9 mouse cellular contexts compared by ENCODE assay signal in the genomic region with DNA sequence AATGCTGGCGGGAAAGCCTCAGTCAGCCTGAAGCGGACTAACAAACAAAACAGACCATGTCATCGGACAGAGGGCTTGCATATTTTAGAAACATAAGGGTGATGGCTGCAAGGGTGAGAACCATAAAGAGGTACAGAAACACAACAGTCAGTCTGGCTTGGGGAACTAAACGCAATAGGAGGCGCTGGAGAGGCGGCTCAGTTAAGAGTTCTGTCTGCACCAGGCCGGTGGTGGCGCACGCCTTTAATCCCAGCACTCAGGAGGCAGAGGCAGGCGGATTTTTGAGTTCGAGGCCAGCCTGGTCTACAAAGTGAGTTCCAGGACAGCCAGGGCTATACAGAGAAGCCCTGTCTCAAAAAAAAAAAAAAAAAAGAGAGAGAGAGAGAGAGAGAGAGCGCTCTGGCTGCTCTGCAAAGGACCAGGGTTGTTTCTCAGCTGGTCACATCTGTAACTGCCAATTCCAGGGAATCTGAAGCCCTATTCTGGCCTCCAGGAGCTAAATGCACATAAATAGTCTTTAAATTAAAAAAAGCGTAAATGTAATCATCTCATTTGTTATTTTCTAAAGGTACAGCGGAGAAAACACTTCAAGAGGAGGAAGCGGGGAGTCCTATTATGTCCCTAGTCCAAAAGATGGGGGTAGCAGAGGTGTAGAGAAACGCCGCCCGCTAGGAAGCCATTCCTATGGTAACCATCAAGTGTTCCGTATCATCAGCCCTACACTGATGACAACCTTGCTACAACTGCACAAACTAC. TPM values are rescaled to one million over a fixed set of nuclear protein-coding genes. Genes with fewer than 3 reads are reported as not detected.
A peak's percentile ranks its signal among the peaks of the same experiment; 100 is the strongest.
DNase-seq lines count a peak whose midpoint lies in the region; ATAC-seq and TF ChIP-seq lines count a peak whose summit lies in the region.
"Had no signal": no experiment of that assay in that cellular context is flagged by ENCODE, and none has a peak within 500 bp of the region (broad histone marks: within the 10 kb centered on the region; RNA-seq: fewer than 3 reads in every experiment).

No protein-coding gene starts in this region.

- H3K27ac ChIP-seq in spleen, adult 2 months (ENCODE audit: insufficient read depth, low read length), result no peak overlapping the region
- H3K27ac ChIP-seq in intestine, embryonic 15.5 days, result peak overlapping the region; percentile 75; the same call in 1 of the 2 replicates

- H3ac ChIP-seq in myocyte (ENCODE audit: control insufficient read depth, insufficient read length), result peak overlapping the region; percentile 39

- H3K4me2 ChIP-seq in intestine, embryonic 15.5 days (replicated peaks), result peak overlapping the region; percentile 84
- peak overlapping the region; percentile 70 for H3K4me2 ChIP-seq in myocyte (ENCODE audit: low read depth)

- H3K4me1 ChIP-seq in spleen, adult 2 months (ENCODE audit: control insufficient read depth, insufficient read depth, insufficient read length), result peaks cover 2% of the 10 kb centered on the region; the same call in 1 of the 2 replicates
- peaks cover 22% of the 10 kb centered on the region for H3K4me1 ChIP-seq in intestine, embryonic 15.5 days (replicated peaks)

- ATAC-seq in intestine, embryonic 15.5 days, result no peak

- no peaks in the 10 kb centered on the region for H3K27me3 ChIP-seq in spleen, adult 2 months (ENCODE audit: control insufficient read depth, insufficient read depth, low read length)
- no peaks in the 10 kb centered on the region for H3K27me3 ChIP-seq in intestine, embryonic 15.5 days (replicated peaks)
- no peaks in the 10 kb centered on the region for H3K27me3 ChIP-seq in myocyte (ENCODE audit: control insufficient read depth, insufficient read depth, insufficient read length)

- H3K36me3 ChIP-seq in spleen, adult 2 months (ENCODE audit: control insufficient read depth, insufficient read depth, low read length), result peaks cover 11% of the 10 kb centered on the region
- peaks cover 31% of the 10 kb centered on the region for H3K36me3 ChIP-seq in intestine, embryonic 15.5 days
- peaks cover 17% of the 10 kb centered on the region for H3K36me3 ChIP-seq in myocyte (ENCODE audit: control insufficient read depth, insufficient read depth)

- H3K9me3 ChIP-seq in intestine, embryonic 15.5 days, result no peaks in the 10 kb centered on the region

- TF ChIP-seq POLR2A in spleen, adult 2 months (IDR thresholded peaks at IDR 0.05; ENCODE audit: low read depth, low read length), result no peak
- no peak for TF ChIP-seq POLR2A in myocyte (IDR thresholded peaks at IDR 0.05; ENCODE audit: insufficient read length, low read depth)

- H3K9ac ChIP-seq in intestine, embryonic 15.5 days, result peak overlapping the region; percentile 80

- peaks cover 19% of the 10 kb centered on the region for H3K79me2 ChIP-seq in myocyte (ENCODE audit: control insufficient read depth, insufficient read depth)

- TF ChIP-seq CTCF in spleen, adult 2 months (IDR thresholded peaks at IDR 0.05; ENCODE audit: extremely low read depth, insufficient read depth, insufficient read length, insufficient replicate concordance), result no peak

- peak; percentile 52 to 59 for DNase-seq in adrenal gland, postnatal 36 days
- DNase-seq in adrenal gland, postnatal 14 days, result no peak
- DNase-seq in spleen, adult 2 months (ENCODE audit: low read depth in 1 of 2, low spot score in 2 of 2), result peak in 1 of 2 experiments; percentile 39
- DNase-seq in spleen, adult 12 weeks (ENCODE audit: low spot score), result no peak
- DNase-seq in urinary bladder, postnatal 4 days (ENCODE audit: low spot score in 2 of 2), result no peak
- no peak for DNase-seq in gastrocnemius, postnatal 4 days (ENCODE audit: low spot score in 2 of 2)

- H3K4me3 ChIP-seq in spleen, adult 2 months (ENCODE audit: extremely low read depth, insufficient read depth, insufficient read length), result peak overlapping the region; percentile 83; the same call in 1 of the 2 replicates
- peak overlapping the region; percentile 79 for H3K4me3 ChIP-seq in intestine, embryonic 15.5 days (replicated peaks)
- H3K4me3 ChIP-seq in myocyte, result peak overlapping the region; percentile 37

- WGBS in spleen, adult 2 months, result 62% methylated on average over 19 of the region's 19 CpGs
- WGBS in intestine, embryonic 15.5 days, result 68% methylated on average over 19 of the region's 19 CpGs

TF ChIP-seq in myocyte, 11 proteins besides CTCF, POLR2A, EP300 and RAD21:
- TF ChIP-seq CEBPB (IDR thresholded peaks at IDR 0.05; ENCODE audit: insufficient read depth, poor library complexity, severe bottlenecking), result no peak
- TF ChIP-seq MAX (IDR thresholded peaks at IDR 0.05; ENCODE audit: low read depth), result no peak
- no peak for TF ChIP-seq E2F4 (IDR thresholded peaks at IDR 0.05; ENCODE audit: insufficient read depth)
- no peak for TF ChIP-seq SRF (IDR thresholded peaks at IDR 0.05; ENCODE audit: control insufficient read depth, insufficient read length, low read depth)
- TF ChIP-seq TCF3 (IDR thresholded peaks at IDR 0.05; ENCODE audit: insufficient read length, low read depth), result no peak
- TF ChIP-seq REST (IDR thresholded peaks at IDR 0.05; ENCODE audit: insufficient read depth, insufficient read length), result no peak
- TF ChIP-seq TCF12 (IDR thresholded peaks at IDR 0.05; ENCODE audit: insufficient read depth, poor library complexity, severe bottlenecking), result no peak
- no peak for TF ChIP-seq USF1 (IDR thresholded peaks at IDR 0.05; ENCODE audit: low read depth)
- TF ChIP-seq POLR2AphosphoS2 (IDR thresholded peaks at IDR 0.05; ENCODE audit: insufficient read length, low read depth), result no peak
- TF ChIP-seq MYOG (IDR thresholded peaks at IDR 0.05; ENCODE audit: control insufficient read depth in 1 of 3, insufficient read depth in 1 of 3, insufficient read length in 2 of 3, low read depth in 2 of 3), result no peak
- no peak for TF ChIP-seq MYOD1 (IDR thresholded peaks at IDR 0.05; ENCODE audit: control insufficient read depth in 1 of 3, insufficient read length in 2 of 3, low read depth in 2 of 3)
TF ChIP-seq in myocyte: peak in this region for 0.

RNA-seq across cellular contexts. Expression of gene Ankrd39, which starts 1.2 kb away (rescaled TPM):
- total RNA-seq in adrenal gland, postnatal 36 days (2021), result 10 to 100 TPM; 11.3 to 12.6 TPM
- 11.7 and 15.3 TPM in 2 replicates for total RNA-seq in adrenal gland, postnatal 14 days (2021)
- 22.2 and 26.0 TPM in 2 replicates for polyA plus RNA-seq in spleen, adult 2 months (2012; rRNA removed)
- 21.2 and 23.8 TPM in 2 replicates for polyA plus RNA-seq in intestine, embryonic 15.5 days (2015; fragmentation: Nextera tagmentation; extraction: Ambion mirVana)
- 17.9 TPM for polyA plus RNA-seq in myocyte (2012; fragmentation: generic; extraction: Trizol)
- 10 to 100 TPM; 13.0 to 13.8 TPM for total RNA-seq in gastrocnemius, postnatal 4 days (2021)

RNA-seq across cellular contexts. Expression of gene Gm42417, which starts 6.8 kb away (rescaled TPM):
- under 1 TPM in 1 of 2 experiments, not detected in 1; 0.49 TPM for total RNA-seq in adrenal gland, postnatal 36 days (2021)
- 2.1 TPM in 1 of 2 replicates, not detected in the other for total RNA-seq in adrenal gland, postnatal 14 days (2021)
- polyA plus RNA-seq in spleen, adult 2 months (2012; rRNA removed), result not detected in 2 replicates
- polyA plus RNA-seq in intestine, embryonic 15.5 days (2015; fragmentation: Nextera tagmentation; extraction: Ambion mirVana), result 0.20 TPM in 1 of 2 replicates, not detected in the other
- 0.13 TPM for polyA plus RNA-seq in myocyte (2012; fragmentation: generic; extraction: Trizol)
- 10 to 100 TPM; 40.6 to 50.4 TPM for total RNA-seq in gastrocnemius, postnatal 4 days (2021)
- polyA plus RNA-seq: large intestine, adult 2 months had no signal

RNA-seq across cellular contexts. Expression of gene Ankrd23, which starts 9.3 kb away (rescaled TPM):
- 1 to 10 TPM; 6.4 to 8.1 TPM for total RNA-seq in adrenal gland, postnatal 36 days (2021)
- 8.9 and 9.7 TPM in 2 replicates for total RNA-seq in adrenal gland, postnatal 14 days (2021)
- 16.6 and 17.7 TPM in 2 replicates for polyA plus RNA-seq in spleen, adult 2 months (2012; rRNA removed)
- polyA plus RNA-seq in intestine, embryonic 15.5 days (2015; fragmentation: Nextera tagmentation; extraction: Ambion mirVana), result 12.7 and 14.7 TPM in 2 replicates
- polyA plus RNA-seq in myocyte (2012; fragmentation: generic; extraction: Trizol), result 78.6 TPM
- total RNA-seq in gastrocnemius, postnatal 4 days (2021), result 100 to 1,000 TPM; 129 to 140 TPM

RNA-seq across cellular contexts. Expression of gene Sema4c, which starts 12.1 kb away (rescaled TPM):
- total RNA-seq in adrenal gland, postnatal 36 days (2021), result 10 to 100 TPM; 18.6 to 19.5 TPM
- 20.7 and 27.9 TPM in 2 replicates for total RNA-seq in adrenal gland, postnatal 14 days (2021)
- polyA plus RNA-seq in spleen, adult 2 months (2012; rRNA removed), result 8.5 and 9.5 TPM in 2 replicates
- 10.6 and 11.6 TPM in 2 replicates for polyA plus RNA-seq in intestine, embryonic 15.5 days (2015; fragmentation: Nextera tagmentation; extraction: Ambion mirVana)
- polyA plus RNA-seq in myocyte (2012; fragmentation: generic; extraction: Trizol), result 30.7 TPM
- total RNA-seq in gastrocnemius, postnatal 4 days (2021), result 10 to 100 TPM; 26.0 to 27.1 TPM

RNA-seq across cellular contexts. Expression of gene Cnnm3, which starts 34.4 kb away (rescaled TPM):
- 10 to 100 TPM; 21.5 to 34.2 TPM for total RNA-seq in adrenal gland, postnatal 36 days (2021)
- 26.3 and 27.5 TPM in 2 replicates for total RNA-seq in adrenal gland, postnatal 14 days (2021)
- polyA plus RNA-seq in spleen, adult 2 months (2012; rRNA removed), result 18.4 and 24.1 TPM in 2 replicates
- 2.9 and 3.4 TPM in 2 replicates for polyA plus RNA-seq in intestine, embryonic 15.5 days (2015; fragmentation: Nextera tagmentation; extraction: Ambion mirVana)
- 10.2 TPM for polyA plus RNA-seq in myocyte (2012; fragmentation: generic; extraction: Trizol)
- total RNA-seq in gastrocnemius, postnatal 4 days (2021), result 10 to 100 TPM; 25.3 to 26.6 TPM

Comparison
In these comparisons a context has a peak if more than half of its experiments do, and no peak if none do; other contexts are left out.
1. DNase-seq: peak in adrenal gland, postnatal 36 days (2 of 2); none in adrenal gland, postnatal 14 days (single experiment), spleen, adult 12 weeks (single experiment), urinary bladder, postnatal 4 days (0 of 2) and gastrocnemius, postnatal 4 days (0 of 2).
2. RNA of gene Gm42417, which starts 6.8 kb away (total RNA-seq): 40.6 to 50.4 TPM in gastrocnemius, postnatal 4 days; 2.1 TPM in adrenal gland, postnatal 14 days and 0.49 TPM in adrenal gland, postnatal 36 days; every median in the first group is over 10 times any median in the second.
3. RNA of gene Ankrd23, which starts 9.3 kb away (total RNA-seq): 129 to 140 TPM in gastrocnemius, postnatal 4 days; 8.9 to 9.7 TPM in adrenal gland, postnatal 14 days and 6.4 to 8.1 TPM in adrenal gland, postnatal 36 days; every median in the first group is over 10 times any median in the second.
4. Peak in every context shown above with its lines, with median percentiles within 50 percentile points of each other: H3K4me3 ChIP-seq.